Mouse (Mus musculus): ENCODE data around the gene Ankrd17.

Ankrd17 gene

DNA sequence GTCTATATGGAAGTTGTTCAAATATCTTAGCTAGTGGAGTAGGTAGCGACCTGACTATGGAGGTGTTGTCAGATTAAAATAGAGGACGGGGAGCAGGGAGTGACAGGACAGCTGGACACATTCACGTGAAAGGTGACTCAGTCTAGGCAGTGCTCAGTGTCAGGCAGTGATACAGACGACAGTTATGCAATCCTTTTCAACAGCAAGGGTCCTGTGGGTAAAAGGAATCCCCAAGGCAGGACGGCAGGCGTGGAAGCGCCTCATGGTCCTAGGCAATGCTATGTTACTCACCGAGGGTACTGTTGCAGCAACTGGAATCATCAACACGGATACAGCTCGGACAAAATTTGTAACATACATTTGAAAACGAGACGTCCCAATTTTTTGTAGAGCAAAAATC, 149.2 kb downstream of the Ankrd17 start:
- no peak for DNase-seq

DNA sequence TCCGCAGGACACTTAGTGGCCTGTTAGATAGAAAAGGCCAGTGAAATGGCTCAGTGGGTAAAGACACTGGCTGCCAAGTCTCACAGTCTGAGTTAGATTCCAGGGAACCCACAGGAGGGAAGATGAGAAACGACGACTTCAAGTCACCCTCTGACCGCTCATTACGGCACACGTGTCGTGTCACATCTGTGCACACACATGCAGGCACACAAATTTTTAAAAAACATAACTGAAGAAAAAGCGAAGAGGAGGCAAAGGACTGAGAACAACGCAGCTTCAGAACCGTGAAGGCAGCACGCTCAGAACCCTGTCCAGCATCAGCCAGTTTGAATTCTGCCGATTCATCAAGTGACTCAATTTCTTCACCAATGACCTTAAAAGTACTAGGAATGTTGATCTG, 153.0 kb downstream of the Ankrd17 start:
- no peak for DNase-seq

DNA sequence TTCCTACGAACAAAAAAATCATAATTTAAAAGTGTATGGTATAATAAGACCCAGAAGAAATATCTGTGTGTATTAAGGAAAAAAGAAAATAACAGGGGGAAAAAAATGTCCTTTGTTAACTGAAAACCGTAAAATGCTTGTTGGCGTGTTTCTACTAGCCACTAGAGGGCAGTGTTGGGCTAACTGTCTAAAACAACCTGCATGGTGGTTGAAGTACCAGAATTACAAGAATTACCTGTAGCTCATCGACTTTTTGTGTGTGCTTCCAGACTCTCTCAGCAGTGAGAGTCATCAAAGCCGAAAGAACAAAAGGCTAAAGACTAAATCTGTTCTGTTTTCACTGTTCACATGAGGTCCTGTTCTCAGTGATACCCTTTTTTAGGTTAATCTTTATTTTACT, 163.2 kb downstream of the Ankrd17 start:
- DNase-seq, result peak; percentile 52 to 59

DNA sequence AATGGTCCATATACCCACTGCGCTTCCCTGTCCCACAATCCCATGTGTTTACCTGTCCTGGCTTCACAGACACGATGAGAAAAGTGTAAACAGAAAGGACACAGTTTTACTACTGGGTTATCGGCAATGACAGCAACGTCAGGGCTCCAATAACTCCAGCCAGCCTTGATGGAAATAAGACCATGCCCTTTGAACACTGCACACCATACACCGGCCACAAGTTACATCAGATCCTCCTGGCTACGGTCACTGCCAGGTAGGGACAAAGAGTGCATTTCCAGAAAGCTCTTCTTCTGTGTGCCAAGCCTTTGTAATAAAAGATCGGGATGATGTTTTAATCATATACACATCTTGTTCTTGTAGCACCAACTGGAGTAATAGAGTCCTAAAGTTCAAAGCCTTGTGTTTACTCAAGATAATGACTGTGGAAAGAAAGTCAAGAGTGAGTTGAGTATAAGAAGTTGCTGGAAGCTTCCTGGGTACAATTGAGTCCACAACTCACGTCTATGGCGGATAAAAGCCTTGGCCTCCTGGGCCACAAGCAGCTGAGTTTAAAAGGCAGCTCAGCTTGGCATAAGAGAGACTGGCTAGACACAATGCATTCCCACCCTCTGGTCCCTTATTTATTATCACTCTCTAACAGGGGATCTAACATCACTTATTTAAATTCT, 163.8 kb downstream of the Ankrd17 start:
- no peak for DNase-seq

DNA sequence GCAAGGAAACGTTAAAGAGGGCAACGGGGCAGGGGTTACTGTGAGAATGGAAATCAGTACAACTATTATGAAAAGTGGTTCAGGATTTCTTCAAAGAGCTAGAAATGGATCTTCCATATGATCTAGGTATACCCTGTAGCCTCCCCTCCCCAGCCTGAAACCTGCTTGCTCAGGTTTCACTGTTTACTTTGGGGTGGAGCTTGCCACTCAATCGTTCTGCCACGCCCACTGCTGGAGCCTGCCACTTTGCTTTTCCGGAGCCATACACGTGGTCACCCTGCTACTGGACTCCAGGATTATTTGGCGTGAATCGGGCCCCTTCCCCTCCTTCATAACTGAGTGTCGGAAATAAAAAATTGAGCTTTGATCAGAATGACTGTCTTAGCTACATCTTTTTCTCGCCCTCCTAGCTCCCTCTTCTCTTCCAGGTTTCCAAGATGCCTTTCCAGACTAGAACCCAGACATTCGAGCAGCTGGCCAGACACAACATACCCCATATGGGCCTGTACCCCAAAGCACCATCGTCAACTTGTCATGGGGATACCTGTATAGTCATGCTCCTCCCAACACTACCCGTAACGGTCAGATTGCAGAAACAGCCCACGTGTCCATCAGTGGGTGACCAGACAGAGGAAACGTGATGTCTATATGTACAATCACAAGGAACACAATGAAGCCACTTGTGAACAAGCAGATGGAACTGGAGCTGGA, 166.3 kb downstream of the Ankrd17 start:
- no peak for DNase-seq

DNA sequence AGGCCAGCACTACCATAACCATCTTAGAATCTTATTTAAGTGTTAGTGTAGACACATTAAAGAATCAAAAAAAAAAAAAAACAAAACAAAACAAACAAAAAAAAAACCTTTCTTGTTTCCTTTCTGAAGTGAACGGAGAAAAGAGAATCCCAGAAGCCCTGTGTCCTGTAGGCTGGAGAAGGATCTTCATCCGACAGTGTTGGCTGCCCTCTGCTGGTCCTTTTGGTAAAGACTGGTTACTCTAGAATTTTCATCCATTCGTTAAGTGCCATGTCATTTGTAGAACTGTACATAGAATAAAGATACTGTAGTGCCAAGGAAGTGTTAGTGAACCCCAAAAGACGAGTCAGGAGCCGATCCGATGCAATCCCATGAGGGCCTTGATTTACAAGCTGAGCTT, 171.5 kb downstream of the Ankrd17 start:
- peak; percentile 40 to 50 for DNase-seq

DNA sequence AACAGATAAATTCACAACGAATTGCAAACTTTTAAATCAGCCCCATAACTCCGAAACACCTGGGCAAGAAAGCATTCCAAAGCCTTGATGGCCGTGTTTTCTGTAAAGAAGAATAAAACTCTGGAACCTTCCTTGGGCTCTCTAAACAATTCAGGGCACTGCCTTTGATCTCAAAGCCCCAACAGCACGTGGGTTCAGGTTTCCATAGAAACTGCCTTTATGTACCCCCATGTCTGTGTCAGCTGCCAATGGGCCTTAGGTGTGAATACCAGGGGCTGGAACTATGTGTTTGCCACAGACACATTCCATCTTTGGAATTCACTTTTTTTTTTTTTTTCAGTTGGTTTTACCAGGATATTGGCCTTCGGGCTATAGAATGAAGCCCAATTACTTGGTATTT, 183.6 kb downstream of the Ankrd17 start:
- DNase-seq, result no peak

DNA sequence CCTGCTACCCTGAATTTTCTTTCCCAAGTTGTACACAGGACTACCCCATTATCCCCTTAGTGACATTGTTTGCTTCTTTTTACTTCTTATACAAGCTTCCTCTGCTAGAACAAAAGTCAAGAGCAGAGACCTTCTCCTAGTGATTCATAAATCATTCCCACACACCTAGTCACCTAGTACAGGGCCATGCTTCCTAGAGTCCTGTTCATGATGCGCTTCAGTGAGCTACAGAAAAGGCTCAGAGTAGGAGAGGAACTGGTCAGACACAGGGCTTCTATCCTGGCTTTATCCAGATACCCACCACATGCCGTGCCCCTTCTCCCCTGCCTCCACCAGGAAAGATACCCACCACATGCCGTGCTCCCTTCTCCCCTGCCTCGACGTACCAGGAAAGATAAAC, 187.3 kb downstream of the Ankrd17 start:
- no peak for DNase-seq

DNA sequence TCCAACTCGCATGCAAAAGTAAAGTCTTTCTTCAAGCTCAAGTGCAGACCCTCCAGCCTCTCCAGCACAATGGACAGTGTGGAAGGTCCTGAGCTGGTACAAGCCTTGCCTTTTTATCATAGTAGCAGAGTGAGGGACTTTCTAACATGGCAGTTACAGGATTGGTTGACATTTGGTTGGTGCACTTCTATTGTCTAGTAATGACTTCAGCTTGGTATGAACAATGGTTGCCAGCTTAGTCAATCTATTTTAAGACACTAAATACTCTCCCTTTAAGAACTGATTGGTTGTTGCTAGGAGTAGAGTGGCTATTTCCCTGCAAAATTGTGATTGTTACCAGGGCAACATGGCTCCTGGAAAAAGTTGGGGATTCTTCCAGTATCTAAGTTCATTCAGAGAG, 188.3 kb downstream of the Ankrd17 start:
- DNase-seq, result no peak
